Mouse (Mus musculus) intestine, embryonic 14.5 days (tissue): ENCODE measurements around the gene Gramd2. TPM values are rescaled to one million over a fixed set of nuclear protein-coding genes. Genes with fewer than 3 reads are reported as not detected.

Experiments
- ATAC-seq: fragments of 200-750 bp; cut with Nextera tagmentation; replicated peaks from 2 replicates; pipeline ENCODE4 v1.8.0; 2017; ENCODE audit warnings: low read depth, moderate number of reproducible peaks, moderate TSS enrichment, moderate library complexity; ENCODE audit not compliant: low FRiP score, low TSS enrichment
- DNase-seq: peaks from one replicate; pipeline ENCODE4 v3.0.0-alpha.2; 2018; ENCODE audit warnings: low spot score
- H3K27ac ChIP-seq: fragments of 300-500 bp; sonication (generic); 2 replicates; pipeline ENCODE4 v1.5.1; 2014; ENCODE audit warnings: low read depth, mild to moderate bottlenecking, control low read depth
- H3K27me3 ChIP-seq: fragments of 300-500 bp; sonication (generic); replicated peaks from 2 replicates; pipeline ENCODE4 v1.6.1; 2014; ENCODE audit warnings: low read length, control low read depth; ENCODE audit not compliant: control insufficient read depth, insufficient read depth
- H3K36me3 ChIP-seq: fragments of 300-500 bp; sonication (generic); 2 replicates; pipeline ENCODE4 v1.6.1; 2014; ENCODE audit warnings: low read length, control low read depth; ENCODE audit not compliant: control insufficient read depth, insufficient read depth
- H3K4me1 ChIP-seq: fragments of 300-500 bp; sonication (generic); replicated peaks from 2 replicates; pipeline ENCODE4 v1.6.1; 2014; ENCODE audit warnings: low read length, control low read depth, mixed read lengths; ENCODE audit not compliant: control insufficient read depth, insufficient read depth
- H3K4me2 ChIP-seq: fragments of 300-500 bp; sonication (generic); 2 replicates; pipeline ENCODE4 v1.6.1; 2014; ENCODE audit warnings: low read length
- H3K4me3 ChIP-seq: fragments of 300-500 bp; sonication (generic); 2 replicates; pipeline ENCODE4 v1.5.1; 2014; ENCODE audit warnings: low read depth, low read length, control low read depth, mixed read lengths
- H3K9ac ChIP-seq: fragments of 300-500 bp; sonication (generic); 2 replicates; pipeline ENCODE4 v1.6.1; 2014; ENCODE audit warnings: mild to moderate bottlenecking, low read length
- H3K9me3 ChIP-seq: fragments of 300-500 bp; sonication (generic); 2 replicates; pipeline ENCODE4 v1.6.1; 2016; ENCODE audit warnings: low read length, control low read depth; ENCODE audit not compliant: control insufficient read depth
- WGBS: fragments of 180-500 bp; shearing (Covaris S2); extraction: QIAGEN DNeasy Blood & Tissue Kit; methylation state at CpG from one replicate; pipeline ENCODE4 v1.1.7; 2014; 5-methylcytosine and 5-hydroxymethylcytosine counted together
- polyA plus RNA-seq: library from polyadenylated mRNA; unstranded; fragments of >200 nt; fragmentation: Nextera tagmentation; extraction: Ambion mirVana; gene quantifications from 2 replicates; pipeline ENCODE4 v1.2.1, GENCODE M21; 2014

Gene Gramd2
- polyA plus RNA-seq, 1 experiment from 2014 or later = 1.3 TPM

DNA sequence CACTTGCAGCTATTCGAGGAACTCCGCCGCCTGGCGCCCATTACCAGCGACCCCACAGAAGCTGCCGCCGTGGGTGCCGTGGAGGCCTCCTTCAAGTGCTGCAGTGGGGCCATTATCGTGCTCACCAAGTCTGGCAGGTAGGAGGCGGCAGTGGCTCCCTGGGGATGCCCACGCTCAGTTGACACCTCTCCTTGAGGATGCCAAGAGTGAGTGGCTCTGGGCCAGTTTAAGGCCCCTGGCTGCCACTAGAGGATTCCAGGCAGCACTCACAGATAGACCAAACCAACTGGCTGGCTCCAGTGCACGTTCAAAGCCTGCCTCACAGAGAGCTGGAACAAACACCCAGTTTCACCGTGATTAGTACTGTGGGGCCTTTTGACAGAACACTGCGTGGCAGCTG, 4.3 kb upstream of the Gramd2 start:
- no peaks in the 10 kb centered on the region for H3K4me1 ChIP-seq
- H3K9ac ChIP-seq = no peak overlapping the region
- H3K4me2 ChIP-seq = no peak overlapping the region
- ATAC-seq (no peak), DNase-seq (no peak)
- no peak overlapping the region for H3K4me3 ChIP-seq
- H3K9me3 ChIP-seq = no peaks in the 10 kb centered on the region
- 89% methylated on average over 14 of the region's 14 CpGs for WGBS
- no peak overlapping the region for H3K27ac ChIP-seq
- H3K36me3 ChIP-seq = peaks cover 87% of the 10 kb centered on the region
- H3K27me3 ChIP-seq = no peaks in the 10 kb centered on the region

DNA sequence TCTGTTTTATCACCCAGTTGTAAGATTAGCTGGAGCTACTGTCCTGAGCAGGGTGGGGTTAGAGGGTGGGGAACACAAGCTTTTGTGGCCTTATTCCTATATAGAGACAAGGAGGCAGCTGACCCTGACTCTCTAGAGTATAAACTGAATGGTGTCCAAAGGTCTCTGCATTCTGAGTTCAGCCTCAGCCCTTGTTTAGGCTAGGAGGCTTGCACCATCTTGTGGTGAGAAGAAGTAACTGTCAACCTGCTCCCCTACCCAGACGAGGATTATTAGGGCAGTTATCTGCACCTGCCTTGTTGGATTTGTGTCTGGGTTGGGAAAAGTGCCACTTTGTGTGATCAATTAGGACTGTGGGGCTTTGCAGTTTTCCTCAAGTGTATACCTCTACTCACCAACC, 1.6 kb upstream of the Gramd2 start:
- WGBS = 23% methylated on average over 1 of the region's 1 CpGs
- Histone ChIP-seq H3K4me3 (no peak overlapping the region), H3K36me3 (peaks cover 60% of the 10 kb centered on the region), H3K27me3 (0 out of 2 replicates have a peak, but pooled peaks cover 9% of the 10 kb centered on the region), H3K9ac (no peak overlapping the region), H3K27ac (no peak overlapping the region), H3K9me3 (no peaks in the 10 kb centered on the region), H3K4me2 (no peak overlapping the region), H3K4me1 (no peaks in the 10 kb centered on the region)
- DNase-seq (no peak), ATAC-seq (no peak; the same call in 1 of the 2 replicates)

GRCm38 (mm10) chr9:59680534-59680875, 561 bp downstream of the Gramd2 start:
- peak overlapping the region; percentile 42 for H3K4me3 ChIP-seq
- H3K27me3 ChIP-seq = 0 out of 2 replicates have a peak, but pooled peaks cover 9% of the 10 kb centered on the region
- no peaks in the 10 kb centered on the region for H3K9me3 ChIP-seq
- WGBS = 11% methylated on average over 16 of the region's 16 CpGs
- H3K9ac ChIP-seq = peak overlapping the region; percentile 41; the same call in 1 of the 2 replicates
- no peak overlapping the region for H3K27ac ChIP-seq
- DNase-seq = no peak
- no peaks in the 10 kb centered on the region for H3K4me1 ChIP-seq
- peaks cover 38% of the 10 kb centered on the region for H3K36me3 ChIP-seq
- ATAC-seq = 0 out of 2 replicates have a peak, but pooled peaks have one; percentile 13
- H3K4me2 ChIP-seq = peak overlapping the region; percentile 88

DNA sequence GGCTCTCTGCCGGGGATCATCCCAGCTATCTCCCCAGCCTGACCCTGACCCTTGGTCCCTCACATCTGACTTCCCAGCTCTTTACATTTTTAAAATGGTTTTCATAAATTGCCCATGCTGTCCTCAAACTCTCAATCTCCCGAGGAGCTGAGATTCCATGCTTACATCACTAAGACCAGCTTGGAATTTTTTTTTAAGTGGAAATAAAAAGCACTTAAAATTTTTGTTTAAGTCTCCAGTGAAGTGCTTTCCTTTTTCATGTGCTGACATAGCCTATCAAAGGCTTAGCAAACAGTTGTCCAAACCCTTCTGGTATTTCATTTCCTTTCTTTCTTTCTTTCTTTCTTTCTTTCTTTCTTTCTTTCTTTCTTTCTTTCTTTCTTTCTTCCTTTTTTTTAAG, 4.1 kb downstream of the Gramd2 start:
- Histone ChIP-seq H3K9ac (no peak overlapping the region), H3K4me2 (no peak overlapping the region), H3K27me3 (0 out of 2 replicates have a peak, but pooled peaks cover 9% of the 10 kb centered on the region), H3K4me1 (no peaks in the 10 kb centered on the region), H3K36me3 (peaks cover 4% of the 10 kb centered on the region), H3K9me3 (no peaks in the 10 kb centered on the region), H3K27ac (no peak overlapping the region), H3K4me3 (no peak overlapping the region)
- DNase-seq = no peak
- ATAC-seq = no peak
- 53% methylated on average over 2 of the region's 2 CpGs for WGBS

- H3K4me1 ChIP-seq = peaks cover 12% of the 10 kb centered on the region; the same call in 1 of the 2 replicates
- no peaks in the 10 kb centered on the region for H3K9me3 ChIP-seq
- H3K27ac ChIP-seq = no peak overlapping the region
- WGBS = 35% methylated on average over 6 of the region's 6 CpGs
- H3K9ac ChIP-seq = no peak overlapping the region
- no peak for ATAC-seq
- no peaks in the 10 kb centered on the region for H3K36me3 ChIP-seq
- no peaks in the 10 kb centered on the region for H3K27me3 ChIP-seq
- no peak overlapping the region for H3K4me3 ChIP-seq
- H3K4me2 ChIP-seq = no peak overlapping the region
- no peak for DNase-seq
These were observed 7.6 kb downstream of the Gramd2 start for GRCm38 (mm10) chr9:59687416-59688046.

- Histone ChIP-seq H3K27me3 (no peaks in the 10 kb centered on the region), H3K4me2 (peak overlapping the region; percentile 53), H3K4me1 (peaks cover 26% of the 10 kb centered on the region), H3K9ac (peak overlapping the region; percentile 23; the same call in 1 of the 2 replicates), H3K27ac (no peak overlapping the region; the same call in 1 of the 2 replicates), H3K4me3 (peak overlapping the region; percentile 16), H3K9me3 (no peaks in the 10 kb centered on the region), H3K36me3 (no peaks in the 10 kb centered on the region)
- ATAC-seq (peak; percentile 58; the same call in 1 of the 2 replicates), DNase-seq (peak; percentile 76)
- 10% methylated on average over 23 of the region's 23 CpGs for WGBS
These were observed 11.7 kb downstream of the Gramd2 start for GRCm38 (mm10) chr9:59691635-59692094.

- H3K9me3 ChIP-seq = no peaks in the 10 kb centered on the region
- peaks cover 26% of the 10 kb centered on the region for H3K4me1 ChIP-seq
- peak overlapping the region; percentile 16; the same call in 1 of the 2 replicates for H3K4me3 ChIP-seq
- no peaks in the 10 kb centered on the region for H3K27me3 ChIP-seq
- 50% methylated on average over 9 of the region's 9 CpGs for WGBS
- DNase-seq (no peak), ATAC-seq (0 out of 2 replicates have a peak, but pooled peaks have one; percentile 6)
- peak overlapping the region; percentile 53 for H3K4me2 ChIP-seq
- H3K36me3 ChIP-seq = no peaks in the 10 kb centered on the region
- no peak overlapping the region for H3K27ac ChIP-seq
- peak overlapping the region; percentile 23; the same call in 1 of the 2 replicates for H3K9ac ChIP-seq
These were observed 12.2 kb downstream of the Gramd2 start for GRCm38 (mm10) chr9:59692145-59692544.

DNA sequence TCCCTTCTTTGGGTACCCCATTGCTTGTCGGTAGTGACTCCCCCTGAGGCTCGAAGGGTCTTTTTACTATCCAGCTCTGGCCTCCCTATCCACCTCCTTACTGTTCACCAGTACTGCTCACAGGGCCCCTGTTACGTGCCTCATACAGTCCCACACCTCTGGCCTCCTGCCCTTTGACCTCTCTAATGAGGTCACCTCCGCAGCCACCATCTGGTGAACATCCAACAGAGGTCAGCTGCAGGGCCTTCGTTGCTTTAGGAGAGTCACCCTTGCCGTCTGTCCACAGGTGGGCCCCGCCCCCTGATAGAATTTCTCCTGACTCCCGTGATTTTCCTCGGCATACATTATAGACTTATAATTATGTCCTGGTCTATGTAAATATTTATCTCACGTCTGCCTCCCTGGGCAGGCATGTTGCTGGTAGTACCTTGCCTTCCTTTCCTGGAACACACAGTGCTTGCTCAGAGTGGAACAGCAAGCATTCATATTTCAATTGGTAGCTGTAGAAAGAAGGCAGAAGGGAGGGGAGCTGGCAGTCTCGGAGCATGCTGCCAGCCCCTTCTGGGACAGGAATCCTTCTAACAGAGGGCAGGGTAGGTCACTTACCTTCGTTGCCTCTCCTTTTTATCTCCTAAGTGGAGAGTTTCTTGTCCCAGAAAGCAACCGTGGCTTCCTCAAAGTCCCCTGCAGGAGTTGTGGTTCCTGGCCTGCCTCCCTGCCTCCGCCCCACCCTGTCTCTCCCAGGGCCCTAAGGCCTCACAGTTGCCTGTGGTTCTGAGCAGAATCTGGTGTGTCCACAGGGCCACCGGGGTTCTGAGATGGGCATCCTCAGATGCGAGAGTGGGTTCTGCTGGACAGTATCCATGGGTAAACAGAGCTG, 14.9 kb downstream of the Gramd2 start:
- no peaks in the 10 kb centered on the region for H3K27me3 ChIP-seq
- no peaks in the 10 kb centered on the region for H3K9me3 ChIP-seq
- peaks cover 26% of the 10 kb centered on the region for H3K4me1 ChIP-seq
- DNase-seq (no peak), ATAC-seq (no peak)
- H3K4me2 ChIP-seq = no peak overlapping the region
- 31% methylated on average over 16 of the region's 16 CpGs for WGBS
- no peaks in the 10 kb centered on the region for H3K36me3 ChIP-seq
- no peak overlapping the region for H3K4me3 ChIP-seq
- H3K27ac ChIP-seq = no peak overlapping the region
- no peak overlapping the region for H3K9ac ChIP-seq
